Comparison of ENCODE assay signal across 7 mouse cellular contexts in genomic region chr1:43358191-43358590, GRCm38 (mm10).
DNase-seq lines count a peak whose midpoint lies in the region; ATAC-seq lines count a peak whose summit lies in the region.

No protein-coding gene starts in this region.

- no peak overlapping the region for H3K4me2 ChIP-seq in forebrain, embryonic 14.5 days (ENCODE audit: low read length)

- ATAC-seq in forebrain, embryonic 14.5 days, result peak; percentile 92

- H3K9ac ChIP-seq in forebrain, embryonic 14.5 days (ENCODE audit: low read length), result no peak overlapping the region

- no peaks in the 10 kb centered on the region for H3K9me3 ChIP-seq in forebrain, embryonic 14.5 days (replicated peaks; ENCODE audit: control insufficient read depth, low read length)

- H3K36me3 ChIP-seq in forebrain, embryonic 14.5 days (ENCODE audit: control insufficient read depth, insufficient read depth, low read length), result no peaks in the 10 kb centered on the region

- H3K4me1 ChIP-seq in brown adipose tissue, adult 24 weeks (ENCODE audit: control insufficient read depth, insufficient read depth, insufficient read length, low read length), result peaks cover 8% of the 10 kb centered on the region; the same call in 1 of the 2 replicates
- H3K4me1 ChIP-seq in forebrain, embryonic 14.5 days (ENCODE audit: control insufficient read depth, insufficient read depth, low read length), result peaks cover 5% of the 10 kb centered on the region; the same call in 1 of the 2 replicates

- no peak overlapping the region for H3K4me3 ChIP-seq in brown adipose tissue, adult 24 weeks (ENCODE audit: insufficient read depth, low read depth, low read length)
- H3K4me3 ChIP-seq in forebrain, embryonic 14.5 days (ENCODE audit: low read depth, low read length), result no peak overlapping the region

- WGBS in forebrain, embryonic 14.5 days, result 31% methylated on average over 6 of the region's 6 CpGs

- H3K27ac ChIP-seq in brown adipose tissue, adult 24 weeks (replicated peaks; ENCODE audit: low read depth, low read length), result 0 out of 2 replicates have a peak overlapping the region, but pooled peaks have one; percentile 28
- H3K27ac ChIP-seq in forebrain, embryonic 14.5 days (ENCODE audit: low read depth, low read length), result peak overlapping the region; percentile 33; the same call in 1 of the 2 replicates

- peak; percentile 99 for DNase-seq in MN1 (ENCODE audit: low spot score)
- peak; percentile 83 for DNase-seq in forebrain, embryonic 14.5 days (ENCODE audit: low spot score)
- DNase-seq in kidney, postnatal 4 days, result peak; percentile 69 to 77
- peak; percentile 82 for DNase-seq in lung, postnatal 10 days
- DNase-seq in retina, postnatal 1 day, result peak; percentile 97
- DNase-seq in c-Kit-positive CD71-positive TER-119-positive erythroid progenitor cells, embryonic 14.5 days (ENCODE audit: low spot score), result no peak

- no peaks in the 10 kb centered on the region for H3K27me3 ChIP-seq in forebrain, embryonic 14.5 days (replicated peaks; ENCODE audit: control insufficient read depth, insufficient read depth, low read length)
